Mouse (Mus musculus): ENCODE results near the gene Dcaf4. TPM values are rescaled to one million over a fixed set of nuclear protein-coding genes. Genes with fewer than 3 reads are reported as not detected.
A peak's percentile ranks its signal among the peaks of the same experiment; 100 is the strongest.

Gene Dcaf4
- total RNA-seq, 2 experiments from 2014 or later: 36.6 to 43.1 TPM

- DNase-seq: no peak
- intact Hi-C loops (cut with DNase I): no loop called here
Observed at GRCm38 (mm10) chr12:83495248-83495960, 24.9 kb upstream of the Dcaf4 start.

DNA sequence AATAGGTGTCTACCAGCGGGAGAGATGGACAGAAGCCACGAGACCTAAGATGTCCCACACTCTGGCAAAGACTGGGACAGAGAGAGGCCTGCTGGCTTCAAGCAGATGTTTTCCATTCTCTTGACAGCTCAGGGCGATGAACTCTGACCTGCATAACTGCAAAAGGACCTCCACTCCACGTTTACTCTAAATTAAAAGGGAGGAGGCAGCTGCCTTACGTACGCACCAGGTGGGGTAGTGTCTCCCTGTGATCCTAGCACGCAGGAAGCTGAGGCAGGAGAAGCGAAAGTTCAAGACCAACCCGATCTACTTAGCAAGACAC lies 24.3 kb upstream of the Dcaf4 start:
- intact Hi-C loops (cut with DNase I): no loop called here
- no peak for DNase-seq

DNA sequence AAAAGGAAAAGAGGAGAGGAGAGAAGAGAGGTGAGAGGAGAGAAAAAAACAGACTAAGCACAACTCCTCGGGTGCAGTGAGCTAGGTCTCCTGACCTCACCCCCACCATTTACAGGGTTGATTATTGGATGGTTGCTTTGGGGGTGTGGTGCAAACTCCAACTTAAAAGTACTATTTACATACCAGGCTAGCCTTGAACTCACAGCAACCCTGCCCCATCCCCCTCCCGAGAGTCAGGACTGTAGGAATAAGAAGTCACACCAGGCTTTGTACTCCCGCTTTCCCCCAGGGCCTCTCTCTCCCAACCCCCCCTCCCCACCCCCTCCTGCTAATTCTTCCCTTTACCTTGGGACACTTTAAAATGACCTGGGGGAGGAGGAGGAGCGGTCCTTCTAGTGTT lies 23.9 kb upstream of the Dcaf4 start:
- intact Hi-C loops (cut with DNase I): no loop called here
- DNase-seq: no peak

DNA sequence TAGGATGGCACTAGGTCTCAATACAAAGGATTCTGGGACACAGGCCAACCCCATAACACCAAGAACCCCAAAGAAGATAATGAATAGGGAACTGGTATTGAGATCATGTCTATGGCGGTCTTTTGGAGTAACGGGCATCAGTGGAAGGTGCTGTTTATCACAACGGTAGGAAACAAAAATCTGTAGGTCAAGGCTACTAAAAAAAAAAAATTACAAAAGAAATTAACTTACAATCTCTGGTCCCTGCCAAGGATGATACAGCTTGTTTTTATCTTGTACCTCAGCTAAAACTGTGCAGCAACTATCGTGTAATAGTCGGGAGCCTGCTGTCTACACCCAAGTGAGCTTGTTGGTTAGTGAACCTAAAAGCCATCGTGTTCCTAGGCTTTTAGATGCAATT lies 23.5 kb upstream of the Dcaf4 start:
- intact Hi-C loops (cut with DNase I): no loop called here
- no peak for DNase-seq

DNA sequence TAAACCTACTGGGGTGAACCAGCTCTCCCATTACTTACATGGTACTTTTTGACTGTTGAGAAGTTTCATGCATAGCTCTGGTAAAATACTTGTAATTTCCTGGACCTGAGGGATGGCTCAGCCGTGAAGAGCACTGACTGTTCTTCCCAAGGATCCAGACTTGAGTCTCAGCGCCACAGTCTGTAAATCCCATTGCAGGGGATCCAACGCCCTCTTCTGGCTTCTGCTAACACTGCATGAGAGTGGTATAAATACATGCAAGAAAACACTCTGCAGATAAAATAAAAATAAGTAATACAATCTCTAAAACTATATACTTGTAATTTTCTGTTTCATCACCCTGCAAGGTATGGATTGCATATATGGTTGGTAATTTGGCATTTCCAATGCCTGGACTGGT lies 22.3 kb upstream of the Dcaf4 start:
- intact Hi-C loops (cut with DNase I): no loop called here

DNA sequence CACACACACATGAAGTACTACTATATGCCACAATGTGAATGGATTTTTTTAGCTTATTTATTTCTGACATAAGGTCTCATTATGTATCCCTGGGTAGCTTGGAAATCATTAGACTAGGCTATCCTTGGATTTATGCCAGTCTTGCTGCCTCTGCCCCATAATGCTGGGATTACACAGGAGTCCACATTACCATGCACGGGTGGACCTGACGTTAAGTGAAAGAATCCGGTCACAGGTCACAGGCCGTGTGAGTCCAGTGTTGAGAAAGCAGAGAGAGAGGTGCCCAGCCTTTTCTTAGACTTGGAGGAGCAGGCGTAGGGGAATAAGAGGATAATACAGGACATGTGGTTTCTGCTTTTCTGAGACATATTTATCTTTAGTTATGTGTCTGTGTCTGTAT lies 21.0 kb upstream of the Dcaf4 start:
- intact Hi-C loops (cut with DNase I): no loop called here
- DNase-seq: no peak

More for the DNA sequence above, 22.3 kb upstream of the Dcaf4 start:
- DNase-seq: no peak

GRCm38 (mm10) chr12:83502190-83502589 lies 18.1 kb upstream of the Dcaf4 start:
- peak; percentile 43 for DNase-seq
- intact Hi-C loops (cut with DNase I): loop anchor here (2.0 kb wide), 1 partner anchor 387 kb away; no protein-coding TSS in a partner anchor

DNA sequence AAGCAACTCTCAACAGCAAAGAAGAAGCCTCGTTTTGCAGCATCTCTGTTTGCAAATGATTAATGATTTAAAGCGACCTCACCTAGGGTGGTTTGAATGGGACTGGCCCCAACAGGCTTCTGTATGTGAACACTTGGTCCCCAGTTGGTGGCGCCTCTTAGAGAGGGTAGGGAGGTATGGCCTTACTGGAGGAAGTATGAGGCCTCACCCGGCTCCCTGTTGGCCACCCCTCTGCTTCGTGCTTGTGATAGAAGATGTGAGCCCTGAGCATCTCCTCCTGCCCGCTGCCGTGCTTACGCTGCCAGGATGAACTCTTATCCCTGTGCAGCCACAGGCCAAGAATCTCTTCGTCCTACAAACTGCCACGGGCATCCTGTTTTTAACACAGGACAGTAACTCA lies 13.7 kb upstream of the Dcaf4 start:
- intact Hi-C loops (cut with DNase I): no loop called here
- DNase-seq: no peak

DNA sequence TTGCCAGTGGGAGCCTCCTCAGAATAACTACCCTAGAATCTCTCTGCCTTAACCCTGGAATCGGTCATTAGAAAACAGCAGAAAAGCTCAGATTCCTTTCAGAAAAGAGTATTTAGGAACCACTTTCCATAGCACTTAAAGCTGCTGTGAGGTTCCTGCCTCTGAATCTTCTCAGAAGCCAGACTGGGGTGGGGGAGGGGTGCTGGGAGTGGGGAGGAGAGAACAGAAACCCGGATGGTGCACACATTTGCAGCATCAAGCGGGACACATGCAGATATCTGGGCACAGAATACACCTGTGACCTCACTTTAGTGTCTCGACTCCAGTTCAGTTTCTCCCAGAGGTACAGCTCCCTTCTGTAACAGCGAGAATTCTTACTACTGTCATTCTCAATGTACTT lies 9.7 kb upstream of the Dcaf4 start:
- DNase-seq: no peak
- intact Hi-C loops (cut with DNase I): no loop called here

DNA sequence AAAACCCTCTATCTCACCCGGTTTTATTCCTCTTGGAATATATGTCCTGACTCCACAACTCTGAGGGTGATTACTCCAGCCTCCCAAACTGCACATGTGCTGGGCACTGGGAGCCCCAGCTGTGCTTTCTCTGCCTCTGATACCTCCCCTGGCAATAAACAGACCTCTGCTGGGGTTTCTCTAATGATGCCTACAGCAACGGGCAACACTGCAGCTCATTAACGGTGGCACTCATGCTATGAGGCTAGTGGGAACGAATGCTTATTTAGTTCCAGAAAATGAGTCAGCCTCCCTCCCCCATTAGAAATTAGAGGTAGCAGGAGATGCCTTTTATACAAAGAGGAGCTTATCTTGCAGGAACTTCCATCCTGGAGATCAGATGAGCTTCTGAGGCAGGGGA lies 7.5 kb upstream of the Dcaf4 start:
- no peak for DNase-seq
- intact Hi-C loops (cut with DNase I): no loop called here

DNA sequence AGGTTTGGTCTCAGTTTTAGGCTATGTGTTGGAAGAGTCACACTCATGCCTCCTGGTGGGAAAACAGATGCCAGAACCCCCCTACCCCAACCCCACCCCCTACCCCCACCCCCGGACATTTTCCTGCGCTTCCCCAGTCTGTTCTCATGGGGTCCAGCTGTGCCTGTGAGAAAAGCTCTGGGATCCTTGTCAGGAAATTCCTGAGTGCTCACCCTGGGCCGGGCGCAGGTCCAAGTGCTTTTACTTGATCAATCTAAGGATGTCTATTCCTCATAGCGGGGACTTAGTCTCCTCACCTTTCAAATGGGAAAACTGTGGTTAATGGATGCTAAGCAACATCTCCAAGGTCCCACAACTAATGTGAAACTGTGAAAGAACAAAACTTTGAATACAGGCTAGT lies 7.1 kb upstream of the Dcaf4 start:
- intact Hi-C loops (cut with DNase I): no loop called here
- peak; percentile 28 for DNase-seq

- no peak for DNase-seq
- intact Hi-C loops (cut with DNase I): no loop called here
Observed at GRCm38 (mm10) chr12:83514216-83514615, 6.0 kb upstream of the Dcaf4 start.

DNA sequence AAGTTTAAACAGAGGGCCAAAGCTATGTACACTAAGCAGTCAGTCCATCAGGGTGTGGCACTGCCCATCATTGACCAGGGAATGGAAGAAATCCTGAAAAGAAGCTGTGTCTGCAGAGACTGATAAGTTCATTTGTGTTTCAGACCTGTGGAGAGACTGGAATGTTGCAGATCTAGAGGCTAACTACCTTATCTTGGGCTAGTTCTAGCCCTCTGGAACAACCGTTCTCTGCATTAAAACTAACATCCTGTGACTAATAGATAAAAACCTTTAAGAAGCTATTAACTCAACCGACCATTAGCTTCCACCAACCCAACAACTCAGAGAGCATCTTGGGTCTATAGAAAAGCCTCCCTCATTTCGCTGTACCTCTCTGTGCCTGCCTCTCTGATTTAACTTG lies 2.7 kb upstream of the Dcaf4 start:
- intact Hi-C loops (cut with DNase I): no loop called here
- DNase-seq: no peak

DNA sequence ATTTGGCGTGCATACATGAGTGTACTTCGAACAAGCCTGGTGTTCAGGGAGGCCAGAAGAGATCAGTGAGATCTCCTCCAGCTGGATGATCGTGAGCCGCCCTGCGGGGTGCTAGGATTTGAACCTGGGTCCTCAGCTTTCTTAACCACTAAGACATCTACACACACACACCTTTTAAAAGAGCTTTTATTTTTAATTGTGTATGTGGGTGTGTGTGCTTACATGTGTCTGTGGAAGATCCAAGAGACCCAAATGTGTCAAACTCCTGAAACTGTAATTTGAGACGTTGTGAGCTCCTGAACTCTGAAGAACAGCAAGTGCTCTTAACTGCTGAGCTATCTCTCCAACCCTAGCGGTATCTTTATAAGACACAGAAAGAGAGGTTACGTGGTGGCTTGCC lies 817 bp downstream of the Dcaf4 start:
- no peak for DNase-seq
- intact Hi-C loops (cut with DNase I): loop anchor here (5.0 kb wide), 1 partner anchor 1544 kb away; no protein-coding TSS in a partner anchor

DNA sequence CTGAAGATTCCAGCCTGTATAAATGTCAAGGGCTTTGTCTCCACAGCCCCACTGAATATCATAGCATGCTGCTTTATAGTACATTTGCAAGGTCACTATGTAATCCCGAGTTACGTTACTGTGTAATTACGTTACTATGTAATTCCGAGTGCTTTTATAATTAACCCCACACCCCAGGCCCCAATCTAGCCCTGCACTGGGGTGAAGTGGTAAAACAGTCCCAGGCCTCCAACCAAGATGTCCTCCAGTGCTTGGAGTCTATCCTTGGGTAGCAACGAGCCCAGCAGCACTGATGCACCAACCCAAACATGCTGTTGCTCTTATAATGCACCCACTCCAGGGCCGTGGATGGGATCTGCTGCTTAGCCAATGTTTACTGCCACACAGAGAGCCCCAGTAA lies 2.8 kb downstream of the Dcaf4 start:
- intact Hi-C loops (cut with DNase I): loop anchor here (5.0 kb wide), 1 partner anchor 1546 kb away; no protein-coding TSS in a partner anchor
- no peak for DNase-seq

DNA sequence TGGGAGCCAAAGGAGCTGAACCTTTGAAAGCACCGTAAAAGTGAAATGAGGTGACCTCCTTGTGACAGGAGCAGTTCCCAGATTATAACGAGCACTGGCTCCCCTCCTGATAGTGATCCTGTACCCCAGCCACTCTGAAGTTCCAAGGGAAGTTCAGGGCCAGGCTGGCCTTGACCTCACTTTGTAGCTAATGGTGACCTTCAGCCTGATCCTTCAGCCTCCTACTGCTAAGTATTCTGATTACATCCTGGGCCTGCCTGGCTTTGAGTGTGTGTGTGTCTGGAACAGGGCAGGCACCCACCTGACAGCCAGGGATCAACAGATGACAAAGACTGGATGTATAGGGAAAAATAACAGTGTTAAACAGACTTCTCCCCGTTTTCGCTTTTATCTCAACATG lies 3.6 kb downstream of the Dcaf4 start:
- intact Hi-C loops (cut with DNase I): loop anchor here (5.0 kb wide), 1 partner anchor 1547 kb away; no protein-coding TSS in a partner anchor
- DNase-seq: no peak

- no peak for DNase-seq
- intact Hi-C loops (cut with DNase I): loop anchor here (5.0 kb wide), 1 partner anchor 1547 kb away; no protein-coding TSS in a partner anchor
Observed at GRCm38 (mm10) chr12:83524329-83524728, 4.1 kb downstream of the Dcaf4 start.

GRCm38 (mm10) chr12:83525822-83526544 lies 5.7 kb downstream of the Dcaf4 start:
- DNase-seq: no peak
- intact Hi-C loops (cut with DNase I): no loop called here

DNA sequence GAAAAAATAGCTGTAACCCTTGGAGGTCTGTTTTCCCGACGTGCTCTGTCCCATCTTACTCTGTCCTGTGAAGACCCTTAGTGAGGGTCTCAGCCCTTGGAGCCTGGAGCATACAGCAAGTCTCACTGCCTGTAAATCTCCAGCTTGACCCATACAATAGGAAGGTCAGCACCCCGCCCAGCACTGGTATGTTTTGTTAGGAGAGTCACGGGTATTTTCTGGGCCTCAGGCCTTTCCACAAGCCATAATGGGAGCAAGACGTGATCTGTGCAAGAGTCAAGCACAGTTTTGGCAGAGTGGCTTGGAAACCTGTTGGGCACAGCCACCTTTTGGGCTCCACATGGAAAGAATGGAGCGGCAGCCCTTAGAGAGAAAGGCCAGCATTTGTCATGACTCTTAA lies 7.5 kb downstream of the Dcaf4 start:
- intact Hi-C loops (cut with DNase I): no loop called here
- no peak for DNase-seq

GRCm38 (mm10) chr12:83528665-83529064 lies 8.4 kb downstream of the Dcaf4 start:
- intact Hi-C loops (cut with DNase I): no loop called here

DNA sequence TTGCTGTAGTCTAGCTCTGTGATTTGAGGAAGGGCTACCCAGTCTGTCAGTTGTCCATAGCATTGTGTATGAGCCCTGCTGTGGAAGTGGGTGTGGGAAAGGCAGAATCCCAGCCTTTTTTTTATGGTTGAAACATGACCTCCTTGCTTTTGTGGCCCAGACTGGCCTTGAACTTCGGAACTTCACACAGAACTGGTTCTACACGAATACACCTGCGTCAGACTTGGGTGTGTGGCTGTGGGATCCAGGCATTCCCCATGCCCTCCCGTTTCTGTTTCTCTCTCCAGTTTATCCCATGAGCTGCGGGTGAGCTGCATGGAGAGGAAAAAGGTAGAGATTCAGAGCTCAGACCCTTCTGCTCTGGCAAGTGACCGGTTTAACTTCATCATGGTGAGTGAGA lies 11.7 kb downstream of the Dcaf4 start:
- no peak for DNase-seq
- intact Hi-C loops (cut with DNase I): no loop called here

More at GRCm38 (mm10) chr12:83528665-83529064, 8.4 kb downstream of the Dcaf4 start:
- DNase-seq: no peak

DNA sequence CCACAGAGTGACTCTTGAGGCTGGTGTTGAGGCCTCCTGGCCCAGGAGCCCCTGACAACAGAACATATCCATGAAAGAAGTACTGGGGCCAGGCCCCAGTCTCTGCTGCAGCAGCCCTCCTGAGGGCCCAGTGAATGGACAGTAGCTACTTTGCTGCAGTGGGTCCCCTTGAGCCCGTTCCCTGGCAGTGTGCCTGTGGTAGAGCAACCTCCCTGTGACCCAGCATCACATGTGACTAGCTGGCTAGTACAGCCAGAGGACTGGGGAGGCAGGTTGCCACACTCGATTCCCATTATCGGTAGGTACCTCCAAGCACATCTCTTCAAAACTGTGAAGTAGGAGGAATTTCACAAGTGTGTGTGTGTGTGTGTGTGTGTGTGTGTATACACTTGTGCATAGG lies 12.7 kb downstream of the Dcaf4 start:
- DNase-seq: peak; percentile 34
- intact Hi-C loops (cut with DNase I): no loop called here
